Mouse (Mus musculus): Measurements from ENCODE around the gene Tpi1. TPM values are rescaled to one million over a fixed set of nuclear protein-coding genes. Genes with fewer than 3 reads are reported as not detected.

Tpi1 gene
- polyA plus RNA-seq (2012; rRNA removed) = 274 and 318 TPM in 2 replicates

GRCm38 (mm10) chr6:124813933-124814332 lies at the start of gene Tpi1:
Gene Tpi1, minus strand, starts transcription at chr6:124814296.

GRCm38 (mm10) chr6:124856916-124857839 lies 43.1 kb upstream of the Tpi1 start, which contains the start of gene P3h3:
Gene P3h3, minus strand, starts transcription at chr6:124857752.

GRCm38 (mm10) chr6:124840241-124841167 lies 26.4 kb upstream of the Tpi1 start, which contains the start of gene Gnb3:
Gene Gnb3, minus strand, starts transcription at chr6:124840275.

GRCm38 (mm10) chr6:124828868-124829798 lies 15.0 kb upstream of the Tpi1 start, which contains the start of the genes Usp5 and Cdca3:
Gene Usp5, minus strand, starts transcription at chr6:124829484.
Gene Cdca3, plus strand, starts transcription at chr6:124829547.

GRCm38 (mm10) chr6:124808358-124809012 lies 5.6 kb downstream of the Tpi1 start, which contains the start of gene Spsb2:
Gene Spsb2, plus strand, starts transcription at chr6:124808661.

GRCm38 (mm10) chr6:124779222-124779983 lies 34.7 kb downstream of the Tpi1 start, which contains the start of gene Lrrc23:
Gene Lrrc23, minus strand, starts transcription at chr6:124779727.

GRCm38 (mm10) chr6:124769101-124769765 lies 44.9 kb downstream of the Tpi1 start, which contains the start of gene Eno2:
Gene Eno2, minus strand, starts transcription at chr6:124769673.

Other genes with a start within 250 kb of the Tpi1 start
- gene C1rb, start 244.0 kb downstream of the Tpi1 start, polyA plus RNA-seq (2012; rRNA removed) = not detected in 2 replicates
- gene C1s2, start 178.2 kb downstream of the Tpi1 start, polyA plus RNA-seq (2012; rRNA removed) = 0.01 and 0.02 TPM in 2 replicates
- gene Lpcat3, start 151.3 kb downstream of the Tpi1 start, polyA plus RNA-seq (2012; rRNA removed) = 57.0 and 65.6 TPM in 2 replicates
- gene Emg1, start 102.1 kb downstream of the Tpi1 start, polyA plus RNA-seq (2012; rRNA removed) = 106 and 121 TPM in 2 replicates
- gene Phb2, start 102.0 kb downstream of the Tpi1 start, polyA plus RNA-seq (2012; rRNA removed) = 117 and 139 TPM in 2 replicates
- gene Ptpn6, start 75.6 kb downstream of the Tpi1 start, polyA plus RNA-seq (2012; rRNA removed) = 16.4 and 20.0 TPM in 2 replicates
- 40.8 and 45.6 TPM in 2 replicates for gene Grcc10, start 72.9 kb downstream of the Tpi1 start, polyA plus RNA-seq (2012; rRNA removed)
- not detected in 2 replicates for gene Gm45234, start 58.3 kb downstream of the Tpi1 start, polyA plus RNA-seq (2012; rRNA removed)
- 2.4 and 3.2 TPM in 2 replicates for gene Atn1, start 57.8 kb downstream of the Tpi1 start, polyA plus RNA-seq (2012; rRNA removed)
- 0.25 and 0.46 TPM in 2 replicates for gene Eno2, start 44.6 kb downstream of the Tpi1 start, polyA plus RNA-seq (2012; rRNA removed)
- gene Lrrc23, start 34.6 kb downstream of the Tpi1 start, polyA plus RNA-seq (2012; rRNA removed) = 0.06 TPM in 1 of 2 replicates, not detected in the other
- gene Spsb2, start 5.6 kb downstream of the Tpi1 start, polyA plus RNA-seq (2012; rRNA removed) = 4.4 and 5.3 TPM in 2 replicates
- 26.5 and 29.8 TPM in 2 replicates for gene Usp5, start 15.2 kb upstream of the Tpi1 start, polyA plus RNA-seq (2012; rRNA removed)
- 120 and 156 TPM in 2 replicates for gene Cdca3, start 15.3 kb upstream of the Tpi1 start, polyA plus RNA-seq (2012; rRNA removed)
- 0.09 TPM in 1 of 2 replicates, not detected in the other for gene Gnb3, start 26.0 kb upstream of the Tpi1 start, polyA plus RNA-seq (2012; rRNA removed)
- 2.9 and 4.2 TPM in 2 replicates for gene P3h3, start 43.5 kb upstream of the Tpi1 start, polyA plus RNA-seq (2012; rRNA removed)
- gene Gpr162, start 49.7 kb upstream of the Tpi1 start, polyA plus RNA-seq (2012; rRNA removed) = 0.03 and 0.08 TPM in 2 replicates
- gene Cd4, start 73.9 kb upstream of the Tpi1 start, polyA plus RNA-seq (2012; rRNA removed) = 0.05 and 0.08 TPM in 2 replicates
- gene Lag3, start 97.4 kb upstream of the Tpi1 start, polyA plus RNA-seq (2012; rRNA removed) = 0.09 and 0.11 TPM in 2 replicates
- 107 and 113 TPM in 2 replicates for gene Ptms, start 105.8 kb upstream of the Tpi1 start, polyA plus RNA-seq (2012; rRNA removed)
- 79.5 and 83.4 TPM in 2 replicates for gene Mlf2, start 117.1 kb upstream of the Tpi1 start, polyA plus RNA-seq (2012; rRNA removed)
- gene Cops7a, start 151.2 kb upstream of the Tpi1 start, polyA plus RNA-seq (2012; rRNA removed) = 48.8 and 56.1 TPM in 2 replicates
- 0.03 TPM in 2 replicates for gene Pianp, start 182.4 kb upstream of the Tpi1 start, polyA plus RNA-seq (2012; rRNA removed)
- gene Zfp384, start 194.8 kb upstream of the Tpi1 start, polyA plus RNA-seq (2012; rRNA removed) = 18.1 and 21.6 TPM in 2 replicates
- 16.7 and 18.7 TPM in 2 replicates for gene Ing4, start 225.5 kb upstream of the Tpi1 start, polyA plus RNA-seq (2012; rRNA removed)
- gene Acrbp, start 235.4 kb upstream of the Tpi1 start, polyA plus RNA-seq (2012; rRNA removed) = 2.5 and 3.8 TPM in 2 replicates